Mouse (Mus musculus) limb, embryonic 12.5 days (tissue): ENCODE measurements around the gene Nabp1. TPM values are rescaled to one million over a fixed set of nuclear protein-coding genes. Genes with fewer than 3 reads are reported as not detected.

Experiments
- ATAC-seq: fragments of 200-750 bp; cut with Nextera tagmentation; 2 replicates; pipeline ENCODE4 v1.8.0; 2017; ENCODE audit warnings: low read depth, moderate TSS enrichment; ENCODE audit not compliant: insufficient number of reproducible peaks, insufficient read depth, low FRiP score, low TSS enrichment
- H3K27ac ChIP-seq: fragments of 300-500 bp; sonication (generic); 2 replicates; pipeline ENCODE4 v1.5.1; 2016; ENCODE audit warnings: mild to moderate bottlenecking, moderate library complexity
- H3K27me3 ChIP-seq: fragments of 300-500 bp; sonication (generic); 2 replicates; pipeline ENCODE4 v1.6.1; 2016; ENCODE audit warnings: mild to moderate bottlenecking, moderate library complexity
- H3K36me3 ChIP-seq: fragments of 300-500 bp; sonication (generic); 2 replicates; pipeline ENCODE4 v1.6.1; 2016; ENCODE audit warnings: mild to moderate bottlenecking, moderate library complexity
- H3K4me1 ChIP-seq: fragments of 300-500 bp; sonication (generic); replicated peaks from 2 replicates; pipeline ENCODE4 v1.6.1; 2016
- H3K4me2 ChIP-seq: fragments of 300-500 bp; sonication (generic); 2 replicates; pipeline ENCODE4 v1.6.1; 2016; ENCODE audit warnings: mild to moderate bottlenecking, moderate library complexity
- H3K4me3 ChIP-seq: fragments of 300-500 bp; sonication (generic); replicated peaks from 2 replicates; pipeline ENCODE4 v1.5.1; 2016; ENCODE audit warnings: mild to moderate bottlenecking
- H3K9ac ChIP-seq: fragments of 300-500 bp; sonication (generic); replicated peaks from 2 replicates; pipeline ENCODE4 v1.6.1; 2016; ENCODE audit warnings: mild to moderate bottlenecking, moderate library complexity
- H3K9me3 ChIP-seq: fragments of 300-500 bp; sonication (generic); 2 replicates; pipeline ENCODE4 v1.6.1; 2016; ENCODE audit warnings: mild to moderate bottlenecking, moderate library complexity
- WGBS: fragments of 180-500 bp; shearing (Covaris S2); methylation state at CpG from one replicate; pipeline ENCODE4 v1.1.7; 2016; 5-methylcytosine and 5-hydroxymethylcytosine counted together
- polyA plus RNA-seq: library from polyadenylated mRNA; unstranded; fragments of >200 nt; fragmentation: Nextera tagmentation; extraction: Ambion mirVana; gene quantifications from 2 replicates; pipeline ENCODE4 v1.2.1, GENCODE M21; 2016

Nabp1 gene
- polyA plus RNA-seq, 1 experiment from 2014 or later = 6.0 TPM

DNA sequence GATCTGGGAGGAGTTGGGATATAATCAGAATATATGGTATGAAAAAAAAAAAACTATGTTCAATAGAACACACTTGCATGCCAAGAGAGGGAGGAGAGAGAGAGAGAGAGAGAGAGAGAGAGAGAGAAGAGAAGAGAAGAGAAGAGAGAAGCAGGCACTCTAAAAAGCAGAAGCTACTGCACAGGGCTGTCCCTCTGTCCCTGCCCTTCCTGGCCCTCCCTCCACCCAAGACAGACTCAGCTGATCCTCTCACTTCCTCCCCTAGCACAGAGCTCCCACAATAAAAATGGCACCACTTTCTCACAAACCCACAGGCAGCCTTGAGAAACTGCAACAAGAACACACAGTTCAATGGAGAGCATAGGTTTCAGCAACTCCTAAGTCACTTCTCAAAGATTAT is 2.2 kb upstream of the Nabp1 start:
- Histone ChIP-seq H3K36me3 (no peaks in the 10 kb centered on the region), H3K27me3 (peaks cover 5% of the 10 kb centered on the region; the same call in 1 of the 2 replicates), H3K9ac (no peak overlapping the region), H3K4me2 (no peak overlapping the region), H3K27ac (no peak overlapping the region), H3K9me3 (no peaks in the 10 kb centered on the region), H3K4me3 (no peak overlapping the region), H3K4me1 (no peaks in the 10 kb centered on the region; the same call in 1 of the 2 replicates)
- no peak for ATAC-seq

DNA sequence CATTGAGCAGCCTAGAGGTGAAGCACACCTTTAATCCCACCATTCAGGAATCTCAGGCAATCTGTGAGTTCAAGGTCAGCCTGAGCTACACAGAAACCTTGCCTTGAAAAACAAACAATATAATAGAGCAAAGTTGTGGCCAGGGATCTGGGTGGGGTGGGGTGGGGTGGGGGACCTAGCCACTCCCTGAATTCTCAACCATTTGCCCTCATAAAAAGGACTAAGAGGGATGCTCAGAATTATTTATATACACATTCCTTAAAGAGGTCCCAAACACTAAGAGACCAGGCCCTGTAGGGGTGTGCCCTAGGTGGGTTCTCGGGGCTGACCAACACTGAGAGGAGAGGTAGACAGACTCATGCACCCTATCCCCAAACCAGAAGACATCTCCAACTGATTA is 1.5 kb upstream of the Nabp1 start:
- no peak overlapping the region for H3K27ac ChIP-seq
- H3K36me3 ChIP-seq = no peaks in the 10 kb centered on the region
- WGBS = 84% methylated on average over 1 of the region's 1 CpGs
- H3K4me2 ChIP-seq = no peak overlapping the region
- ATAC-seq = no peak
- no peak overlapping the region for H3K9ac ChIP-seq
- H3K4me3 ChIP-seq = no peak overlapping the region
- peaks cover 5% of the 10 kb centered on the region; the same call in 1 of the 2 replicates for H3K27me3 ChIP-seq
- H3K9me3 ChIP-seq = no peaks in the 10 kb centered on the region
- H3K4me1 ChIP-seq = no peaks in the 10 kb centered on the region; the same call in 1 of the 2 replicates

- peak overlapping the region; percentile 96 for H3K4me2 ChIP-seq
- H3K9ac ChIP-seq = peak overlapping the region; percentile 60; the same call in 1 of the 2 replicates
- no peak for ATAC-seq
- no peaks in the 10 kb centered on the region for H3K9me3 ChIP-seq
- peak overlapping the region; percentile 64 for H3K4me3 ChIP-seq
- no peak overlapping the region for H3K27ac ChIP-seq
- no peaks in the 10 kb centered on the region; the same call in 1 of the 2 replicates for H3K4me1 ChIP-seq
- no peaks in the 10 kb centered on the region for H3K36me3 ChIP-seq
- 47% methylated on average over 1 of the region's 1 CpGs for WGBS
- peaks cover 5% of the 10 kb centered on the region; the same call in 1 of the 2 replicates for H3K27me3 ChIP-seq
Observed at GRCm38 (mm10) chr1:51479027-51479329, 753 bp upstream of the Nabp1 start.

- peak; percentile 14; the same call in 1 of the 2 replicates for ATAC-seq
- Histone ChIP-seq H3K4me3 (peak overlapping the region; percentile 64), H3K27ac (no peak overlapping the region), H3K36me3 (no peaks in the 10 kb centered on the region), H3K27me3 (peaks cover 5% of the 10 kb centered on the region; the same call in 1 of the 2 replicates), H3K4me2 (peak overlapping the region; percentile 96), H3K9ac (peak overlapping the region; percentile 74), H3K9me3 (no peaks in the 10 kb centered on the region), H3K4me1 (no peaks in the 10 kb centered on the region; the same call in 1 of the 2 replicates)
- WGBS = under 1% methylated on average over 25 of the region's 25 CpGs
Observed at GRCm38 (mm10) chr1:51477656-51478081, 556 bp downstream of the Nabp1 start.

- H3K27me3 ChIP-seq = peaks cover 5% of the 10 kb centered on the region; the same call in 1 of the 2 replicates
- WGBS = 77% methylated on average over 1 of the region's 1 CpGs
- no peaks in the 10 kb centered on the region for H3K36me3 ChIP-seq
- no peak overlapping the region for H3K27ac ChIP-seq
- no peak overlapping the region for H3K4me2 ChIP-seq
- H3K4me1 ChIP-seq = no peaks in the 10 kb centered on the region; the same call in 1 of the 2 replicates
- no peak for ATAC-seq
- no peaks in the 10 kb centered on the region for H3K9me3 ChIP-seq
- H3K4me3 ChIP-seq = no peak overlapping the region
- no peak overlapping the region for H3K9ac ChIP-seq
Observed at GRCm38 (mm10) chr1:51476405-51476804, 1.8 kb downstream of the Nabp1 start.

DNA sequence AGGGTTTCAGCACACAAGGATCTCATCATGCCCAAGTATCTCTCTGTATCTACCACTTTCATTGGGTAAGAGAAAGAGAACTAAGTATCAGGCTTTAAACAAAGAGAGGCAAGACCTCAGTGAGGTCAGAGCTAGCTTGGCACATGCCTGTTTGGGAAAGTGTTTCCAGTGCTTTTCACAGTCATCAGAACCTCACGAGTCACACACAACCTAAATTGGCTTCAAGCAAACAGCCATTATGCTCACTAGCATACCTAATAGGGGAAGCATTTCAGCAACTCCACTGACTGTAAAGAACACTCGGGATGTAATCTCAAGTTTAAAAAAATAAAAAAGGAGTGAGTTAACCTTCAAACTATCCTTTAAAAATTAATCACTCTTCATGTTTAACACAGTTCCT is 10.1 kb downstream of the Nabp1 start:
- no peak overlapping the region for H3K4me2 ChIP-seq
- WGBS = 53% methylated on average over 2 of the region's 2 CpGs
- H3K27ac ChIP-seq = no peak overlapping the region
- no peaks in the 10 kb centered on the region for H3K9me3 ChIP-seq
- H3K4me3 ChIP-seq = no peak overlapping the region
- H3K36me3 ChIP-seq = no peaks in the 10 kb centered on the region
- H3K4me1 ChIP-seq = 0 out of 2 replicates have a peak, but pooled peaks cover under 1% of the 10 kb centered on the region
- H3K9ac ChIP-seq = no peak overlapping the region
- no peak for ATAC-seq
- H3K27me3 ChIP-seq = no peaks in the 10 kb centered on the region

DNA sequence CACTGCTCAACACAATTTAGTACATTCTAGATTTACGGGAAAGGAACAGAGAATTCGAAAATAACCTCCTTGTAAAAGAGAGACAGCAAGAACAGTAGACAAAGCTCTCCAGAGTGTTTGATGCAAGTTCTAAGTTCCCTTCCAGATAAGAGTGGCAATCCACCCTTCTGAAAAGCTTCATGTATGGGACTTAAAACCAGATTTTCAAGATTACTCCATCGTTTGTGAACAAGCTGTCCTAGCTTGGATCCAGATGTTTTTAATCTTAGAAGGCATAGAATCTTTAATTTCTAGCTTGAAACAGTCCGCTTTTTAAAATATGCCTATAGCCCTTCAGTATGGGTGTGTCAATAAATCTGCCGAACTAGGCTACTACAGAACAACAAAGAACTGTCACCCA is 11.0 kb downstream of the Nabp1 start:
- 0 out of 2 replicates have a peak, but pooled peaks cover 5% of the 10 kb centered on the region for H3K4me1 ChIP-seq
- H3K27me3 ChIP-seq = no peaks in the 10 kb centered on the region
- H3K9ac ChIP-seq = no peak overlapping the region
- WGBS = 67% methylated on average over 5 of the region's 5 CpGs
- H3K36me3 ChIP-seq = no peaks in the 10 kb centered on the region
- no peaks in the 10 kb centered on the region for H3K9me3 ChIP-seq
- no peak overlapping the region for H3K4me3 ChIP-seq
- no peak for ATAC-seq
- no peak overlapping the region for H3K4me2 ChIP-seq
- no peak overlapping the region for H3K27ac ChIP-seq

- H3K4me1 ChIP-seq = 0 out of 2 replicates have a peak, but pooled peaks cover 5% of the 10 kb centered on the region
- no peak overlapping the region for H3K27ac ChIP-seq
- no peak overlapping the region for H3K9ac ChIP-seq
- H3K4me3 ChIP-seq = no peak overlapping the region
- WGBS = 66% methylated on average over 1 of the region's 1 CpGs
- H3K4me2 ChIP-seq = no peak overlapping the region
- no peaks in the 10 kb centered on the region for H3K36me3 ChIP-seq
- ATAC-seq = no peak
- no peaks in the 10 kb centered on the region for H3K27me3 ChIP-seq
- no peaks in the 10 kb centered on the region for H3K9me3 ChIP-seq
Observed at GRCm38 (mm10) chr1:51466385-51466784, 11.8 kb downstream of the Nabp1 start.

- H3K36me3 ChIP-seq = no peaks in the 10 kb centered on the region
- no peak overlapping the region for H3K4me2 ChIP-seq
- no peaks in the 10 kb centered on the region for H3K9me3 ChIP-seq
- no peak overlapping the region for H3K9ac ChIP-seq
- ATAC-seq = no peak
- H3K4me3 ChIP-seq = no peak overlapping the region
- 0 out of 2 replicates have a peak, but pooled peaks cover 5% of the 10 kb centered on the region for H3K4me1 ChIP-seq
- 38% methylated on average over 2 of the region's 2 CpGs for WGBS
- H3K27ac ChIP-seq = no peak overlapping the region
- no peaks in the 10 kb centered on the region for H3K27me3 ChIP-seq
Observed at GRCm38 (mm10) chr1:51465285-51465684, 12.9 kb downstream of the Nabp1 start.

- 81% methylated on average over 5 of the region's 5 CpGs for WGBS
- Histone ChIP-seq H3K27me3 (no peaks in the 10 kb centered on the region), H3K9me3 (no peaks in the 10 kb centered on the region), H3K36me3 (no peaks in the 10 kb centered on the region), H3K4me2 (no peak overlapping the region), H3K9ac (no peak overlapping the region), H3K27ac (no peak overlapping the region), H3K4me3 (no peak overlapping the region), H3K4me1 (0 out of 2 replicates have a peak, but pooled peaks cover 5% of the 10 kb centered on the region)
- ATAC-seq = no peak
Observed at GRCm38 (mm10) chr1:51463038-51463437, 15.2 kb downstream of the Nabp1 start.

GRCm38 (mm10) chr1:51458731-51459450 is 19.3 kb downstream of the Nabp1 start:
- no peak overlapping the region for H3K4me3 ChIP-seq
- H3K4me2 ChIP-seq = no peak overlapping the region
- no peaks in the 10 kb centered on the region for H3K27me3 ChIP-seq
- WGBS = 61% methylated on average over 10 of the region's 10 CpGs
- H3K9ac ChIP-seq = no peak overlapping the region
- no peaks in the 10 kb centered on the region for H3K36me3 ChIP-seq
- 0 out of 2 replicates have a peak, but pooled peaks cover 5% of the 10 kb centered on the region for H3K4me1 ChIP-seq
- peak; percentile 59; the same call in 1 of the 2 replicates for ATAC-seq
- H3K27ac ChIP-seq = no peak overlapping the region
- no peaks in the 10 kb centered on the region for H3K9me3 ChIP-seq
